Mouse (Mus musculus): ENCODE measurements at regions not wholly inside any gene's neighbourhood (a gene's known extent, or its start where the extent isn't known, plus 50 kb on each side); places are given as distances from the start of the nearest gene placed in this dataset.

DNA sequence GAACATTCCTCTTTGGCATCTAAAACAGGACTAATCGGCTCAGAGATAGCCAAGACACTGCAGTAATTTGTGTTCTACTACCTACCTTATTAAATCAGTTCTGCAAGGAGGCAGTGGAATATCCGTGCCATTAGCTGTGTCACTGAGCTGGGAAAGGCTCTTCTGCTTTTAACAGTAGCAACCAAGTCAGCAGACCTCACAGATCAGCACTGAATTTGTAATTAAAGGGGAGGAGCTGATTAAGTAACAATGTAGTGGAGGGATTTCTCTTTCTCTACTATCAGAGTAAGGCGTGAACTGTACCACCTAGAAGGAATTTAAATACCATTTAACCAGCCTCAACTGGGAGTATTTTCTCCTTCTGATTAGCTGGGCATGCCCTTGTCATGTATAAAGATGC is 504.3 kb upstream of the Atp10a start:
- H3K27ac ChIP-seq (ENCODE audit: low read depth, low read length): no peak overlapping the region
- H3K4me3 ChIP-seq (ENCODE audit: low read depth, low read length): no peak overlapping the region
- no peaks in the 10 kb centered on the region for H3K36me3 ChIP-seq (ENCODE audit: control insufficient read depth, insufficient read depth, low read length)
- no peak overlapping the region for H3K9ac ChIP-seq (replicated peaks; ENCODE audit: low read depth, low read length)
- no peaks in the 10 kb centered on the region for H3K27me3 ChIP-seq (ENCODE audit: control insufficient read depth, insufficient read depth, low read length)
- no peak overlapping the region for H3K4me2 ChIP-seq (ENCODE audit: low read depth, low read length)
- no peak for ATAC-seq (ENCODE audit: low read depth)
- WGBS: 60% methylated on average over 3 of the region's 3 CpGs
- H3K9me3 ChIP-seq (ENCODE audit: control insufficient read depth, low read length): no peaks in the 10 kb centered on the region
- no peaks in the 10 kb centered on the region for H3K4me1 ChIP-seq (ENCODE audit: control insufficient read depth, insufficient read depth, low read length)

DNA sequence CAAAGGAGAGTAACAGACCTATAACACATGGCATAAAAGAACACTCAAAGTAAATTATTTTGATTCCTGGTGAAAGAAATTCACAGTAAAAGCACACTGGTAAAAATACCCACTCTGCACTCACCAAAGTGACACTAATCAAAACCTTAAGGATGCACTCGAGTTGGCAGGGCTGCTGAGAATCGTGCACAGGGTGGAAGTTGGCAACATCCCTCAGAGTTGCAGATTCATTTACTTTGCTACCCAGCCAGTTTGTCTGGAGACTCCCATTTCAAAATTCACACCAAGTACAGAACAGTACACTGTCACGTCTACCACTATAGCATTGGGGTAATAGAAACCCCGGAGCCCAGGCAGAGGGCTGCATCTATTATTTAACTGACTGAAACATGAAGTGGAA is 471.1 kb upstream of the Atp10a start:
- H3K4me1 ChIP-seq (ENCODE audit: control insufficient read depth, insufficient read depth, low read length): peaks cover 5% of the 10 kb centered on the region; the same call in 1 of the 2 replicates
- no peak overlapping the region for H3K4me3 ChIP-seq (ENCODE audit: low read depth, low read length)
- no peaks in the 10 kb centered on the region for H3K27me3 ChIP-seq (ENCODE audit: control insufficient read depth, insufficient read depth, low read length)
- no peaks in the 10 kb centered on the region for H3K36me3 ChIP-seq (ENCODE audit: control insufficient read depth, insufficient read depth, low read length)
- no peaks in the 10 kb centered on the region for H3K9me3 ChIP-seq (ENCODE audit: control insufficient read depth, low read length)
- no peak for ATAC-seq (ENCODE audit: low read depth)
- 85% methylated on average over 4 of the region's 4 CpGs for WGBS
- H3K4me2 ChIP-seq (ENCODE audit: low read depth, low read length): no peak overlapping the region
- H3K9ac ChIP-seq (replicated peaks; ENCODE audit: low read depth, low read length): no peak overlapping the region
- no peak overlapping the region for H3K27ac ChIP-seq (ENCODE audit: low read depth, low read length)

DNA sequence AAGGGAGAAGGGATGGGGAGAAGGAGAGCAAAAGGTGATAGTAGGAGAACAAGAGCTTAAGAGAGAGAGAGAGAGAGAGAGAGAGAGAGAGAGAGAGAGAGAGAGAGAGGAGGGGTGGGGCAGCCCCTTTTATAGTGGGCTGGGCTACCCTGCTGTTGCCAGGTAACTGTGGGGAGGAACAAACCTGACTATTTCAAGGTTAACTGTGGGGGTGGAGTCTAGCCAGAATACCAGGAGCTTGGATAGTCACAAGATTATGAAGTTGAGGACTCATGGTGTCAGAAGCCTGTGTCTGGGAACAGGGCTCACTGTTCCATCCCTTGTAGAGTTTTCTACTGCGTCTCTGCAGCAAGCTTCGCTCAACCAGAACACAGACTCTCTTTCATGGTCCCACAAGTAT is 438.2 kb upstream of the Atp10a start:
- no peaks in the 10 kb centered on the region for H3K4me1 ChIP-seq (ENCODE audit: control insufficient read depth, insufficient read depth, low read length)
- WGBS: 91% methylated on average over 2 of the region's 2 CpGs
- H3K4me2 ChIP-seq (ENCODE audit: low read depth, low read length): no peak overlapping the region
- no peak overlapping the region for H3K27ac ChIP-seq (ENCODE audit: low read depth, low read length)
- ATAC-seq (ENCODE audit: low read depth): no peak
- H3K9ac ChIP-seq (replicated peaks; ENCODE audit: low read depth, low read length): no peak overlapping the region
- H3K4me3 ChIP-seq (ENCODE audit: low read depth, low read length): no peak overlapping the region
- H3K27me3 ChIP-seq (ENCODE audit: control insufficient read depth, insufficient read depth, low read length): no peaks in the 10 kb centered on the region
- no peaks in the 10 kb centered on the region for H3K9me3 ChIP-seq (ENCODE audit: control insufficient read depth, low read length)
- no peaks in the 10 kb centered on the region for H3K36me3 ChIP-seq (ENCODE audit: control insufficient read depth, insufficient read depth, low read length)

DNA sequence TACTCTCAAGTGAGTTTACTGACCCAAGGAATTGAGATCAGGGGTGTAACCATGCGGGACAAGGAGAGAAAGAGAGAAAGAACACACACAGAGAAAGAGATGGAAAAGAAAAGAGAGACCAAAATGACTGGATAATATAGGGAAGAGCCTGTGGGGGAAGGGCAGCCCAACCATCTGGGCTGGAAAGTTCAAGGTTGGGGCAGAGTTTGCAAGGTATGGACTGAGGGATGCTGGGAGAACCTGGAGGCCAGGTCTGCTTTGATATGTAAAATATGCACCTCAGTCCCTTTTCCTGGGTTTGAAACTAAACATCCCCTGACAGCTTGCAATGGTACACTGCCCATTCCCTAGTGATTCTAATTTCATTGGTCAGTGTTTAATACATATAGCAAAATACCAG is 431.2 kb upstream of the Atp10a start:
- no peak overlapping the region for H3K27ac ChIP-seq (ENCODE audit: low read depth, low read length)
- no peak for ATAC-seq (ENCODE audit: low read depth)
- no peak overlapping the region for H3K4me2 ChIP-seq (ENCODE audit: low read depth, low read length)
- H3K27me3 ChIP-seq (ENCODE audit: control insufficient read depth, insufficient read depth, low read length): no peaks in the 10 kb centered on the region
- no peak overlapping the region for H3K4me3 ChIP-seq (ENCODE audit: low read depth, low read length)
- H3K36me3 ChIP-seq (ENCODE audit: control insufficient read depth, insufficient read depth, low read length): no peaks in the 10 kb centered on the region
- no peaks in the 10 kb centered on the region for H3K4me1 ChIP-seq (ENCODE audit: control insufficient read depth, insufficient read depth, low read length)
- WGBS: 44% methylated on average over 1 of the region's 1 CpGs
- H3K9me3 ChIP-seq (ENCODE audit: control insufficient read depth, low read length): no peaks in the 10 kb centered on the region
- no peak overlapping the region for H3K9ac ChIP-seq (replicated peaks; ENCODE audit: low read depth, low read length)

DNA sequence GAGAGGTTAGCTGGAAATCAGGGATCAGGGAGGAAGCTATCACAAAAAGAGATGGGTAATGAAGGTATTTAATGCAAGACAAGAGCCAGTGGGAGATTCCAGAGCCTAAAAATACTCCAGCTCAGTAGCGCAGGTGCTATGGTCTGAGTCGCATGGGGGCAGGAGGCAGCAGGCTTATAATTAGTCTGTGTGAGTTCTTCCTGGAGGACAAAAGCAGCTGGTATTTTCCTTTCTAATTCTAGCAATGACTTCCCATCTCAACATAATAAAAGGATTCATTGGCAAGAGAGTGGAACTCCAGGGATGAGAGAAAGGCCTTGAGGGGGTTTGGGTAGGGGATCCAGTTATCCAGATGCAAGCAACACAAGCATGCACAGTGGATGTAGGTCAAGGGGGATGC is 430.3 kb upstream of the Atp10a start:
- Histone ChIP-seq H3K36me3 (ENCODE audit: control insufficient read depth, insufficient read depth, low read length) (no peaks in the 10 kb centered on the region), H3K9ac (replicated peaks; ENCODE audit: low read depth, low read length) (no peak overlapping the region), H3K27ac (ENCODE audit: low read depth, low read length) (no peak overlapping the region), H3K4me1 (ENCODE audit: control insufficient read depth, insufficient read depth, low read length) (no peaks in the 10 kb centered on the region), H3K4me3 (ENCODE audit: low read depth, low read length) (no peak overlapping the region), H3K9me3 (ENCODE audit: control insufficient read depth, low read length) (no peaks in the 10 kb centered on the region), H3K4me2 (ENCODE audit: low read depth, low read length) (no peak overlapping the region), H3K27me3 (ENCODE audit: control insufficient read depth, insufficient read depth, low read length) (no peaks in the 10 kb centered on the region)
- WGBS: 61% methylated on average over 2 of the region's 2 CpGs
- no peak for ATAC-seq (ENCODE audit: low read depth)

DNA sequence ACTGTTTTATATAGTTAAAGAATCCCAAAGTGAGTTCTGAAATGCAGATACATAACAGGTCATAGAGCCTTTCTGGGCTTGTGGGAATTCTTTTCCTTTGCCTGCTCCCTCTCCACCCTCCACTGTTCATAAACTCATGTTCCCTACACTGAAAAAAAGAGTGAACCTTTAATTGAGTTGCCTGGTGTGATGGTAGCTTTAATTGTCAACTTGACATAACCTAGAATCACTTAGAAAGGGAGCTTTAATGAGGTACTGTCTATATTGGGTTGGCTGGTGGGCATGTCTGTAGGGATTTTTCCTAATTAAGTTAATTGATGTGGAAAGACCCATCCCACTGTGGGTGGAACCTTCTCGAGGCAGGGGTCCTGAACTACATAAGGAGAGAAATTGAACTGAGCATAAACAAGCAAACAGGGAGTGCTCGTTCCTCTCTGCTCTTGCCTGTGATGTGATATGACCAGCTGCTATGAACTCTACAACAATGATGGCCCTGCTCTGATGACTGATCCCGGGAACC is 425.7 kb upstream of the Atp10a start:
- 65% methylated on average over 3 of the region's 3 CpGs for WGBS
- no peak overlapping the region for H3K27ac ChIP-seq (ENCODE audit: low read depth, low read length)
- no peaks in the 10 kb centered on the region for H3K9me3 ChIP-seq (ENCODE audit: control insufficient read depth, low read length)
- H3K4me2 ChIP-seq (ENCODE audit: low read depth, low read length): no peak overlapping the region
- peak; percentile 60; the same call in 1 of the 2 replicates for ATAC-seq (ENCODE audit: low read depth)
- H3K9ac ChIP-seq (replicated peaks; ENCODE audit: low read depth, low read length): no peak overlapping the region
- no peaks in the 10 kb centered on the region for H3K36me3 ChIP-seq (ENCODE audit: control insufficient read depth, insufficient read depth, low read length)
- no peaks in the 10 kb centered on the region for H3K27me3 ChIP-seq (ENCODE audit: control insufficient read depth, insufficient read depth, low read length)
- no peak overlapping the region for H3K4me3 ChIP-seq (ENCODE audit: low read depth, low read length)
- H3K4me1 ChIP-seq (ENCODE audit: control insufficient read depth, insufficient read depth, low read length): no peaks in the 10 kb centered on the region

DNA sequence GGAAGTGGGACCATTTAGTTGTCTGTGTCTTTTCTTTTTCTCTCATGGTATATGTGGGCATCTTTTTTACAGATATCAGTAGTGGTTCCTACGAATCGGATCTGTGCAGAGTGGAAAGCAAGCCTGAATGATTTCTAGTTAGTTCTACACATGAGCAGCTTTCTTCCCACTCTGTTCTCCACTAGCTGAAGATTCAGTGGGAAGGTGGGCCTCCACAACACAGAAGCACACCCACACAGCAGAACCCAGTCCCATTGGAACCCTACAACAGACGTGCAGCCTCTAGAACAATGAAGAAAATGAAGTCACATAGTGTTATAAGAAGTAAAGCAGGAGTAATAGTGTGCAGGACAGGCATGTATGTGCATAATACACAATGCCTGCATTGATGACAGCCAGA is 425.0 kb upstream of the Atp10a start:
- ATAC-seq (ENCODE audit: low read depth): no peak
- 94% methylated on average over 3 of the region's 3 CpGs for WGBS

DNA sequence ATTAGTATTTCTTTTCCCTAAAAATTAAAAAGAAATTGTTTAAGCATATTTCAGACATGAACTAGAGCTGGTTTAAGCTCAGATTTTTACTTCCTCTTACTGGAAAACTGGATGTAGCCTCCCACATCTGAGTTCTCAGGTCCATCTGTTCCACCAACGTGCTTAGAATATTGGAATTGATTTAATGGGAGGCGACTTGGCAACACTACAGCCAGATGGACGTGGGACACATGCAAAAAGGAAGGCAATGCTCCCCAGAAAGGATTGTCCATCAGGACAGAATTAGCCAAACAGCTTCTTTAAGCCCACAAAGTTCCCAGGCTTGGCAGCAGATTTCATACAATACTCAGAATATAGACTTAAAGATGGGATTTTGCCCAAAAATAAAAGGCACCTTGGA is 408.7 kb upstream of the Atp10a start:
- Histone ChIP-seq H3K27me3 (ENCODE audit: control insufficient read depth, insufficient read depth, low read length) (no peaks in the 10 kb centered on the region), H3K9ac (replicated peaks; ENCODE audit: low read depth, low read length) (no peak overlapping the region), H3K4me1 (ENCODE audit: control insufficient read depth, insufficient read depth, low read length) (no peaks in the 10 kb centered on the region), H3K9me3 (ENCODE audit: control insufficient read depth, low read length) (no peaks in the 10 kb centered on the region), H3K4me2 (ENCODE audit: low read depth, low read length) (no peak overlapping the region), H3K27ac (ENCODE audit: low read depth, low read length) (no peak overlapping the region), H3K4me3 (ENCODE audit: low read depth, low read length) (no peak overlapping the region), H3K36me3 (ENCODE audit: control insufficient read depth, insufficient read depth, low read length) (no peaks in the 10 kb centered on the region)
- no peak for ATAC-seq (ENCODE audit: low read depth)
- 64% methylated on average over 3 of the region's 3 CpGs for WGBS

More for the DNA sequence above, 425.0 kb upstream of the Atp10a start:
- Histone ChIP-seq H3K9ac (replicated peaks; ENCODE audit: low read depth, low read length) (no peak overlapping the region), H3K27ac (ENCODE audit: low read depth, low read length) (no peak overlapping the region), H3K9me3 (ENCODE audit: control insufficient read depth, low read length) (no peaks in the 10 kb centered on the region), H3K27me3 (ENCODE audit: control insufficient read depth, insufficient read depth, low read length) (no peaks in the 10 kb centered on the region), H3K4me3 (ENCODE audit: low read depth, low read length) (no peak overlapping the region), H3K4me2 (ENCODE audit: low read depth, low read length) (no peak overlapping the region), H3K36me3 (ENCODE audit: control insufficient read depth, insufficient read depth, low read length) (no peaks in the 10 kb centered on the region), H3K4me1 (ENCODE audit: control insufficient read depth, insufficient read depth, low read length) (no peaks in the 10 kb centered on the region)
